Mouse (Mus musculus): ENCODE measurements around the gene Abca17.

The Abca17 gene

DNA sequence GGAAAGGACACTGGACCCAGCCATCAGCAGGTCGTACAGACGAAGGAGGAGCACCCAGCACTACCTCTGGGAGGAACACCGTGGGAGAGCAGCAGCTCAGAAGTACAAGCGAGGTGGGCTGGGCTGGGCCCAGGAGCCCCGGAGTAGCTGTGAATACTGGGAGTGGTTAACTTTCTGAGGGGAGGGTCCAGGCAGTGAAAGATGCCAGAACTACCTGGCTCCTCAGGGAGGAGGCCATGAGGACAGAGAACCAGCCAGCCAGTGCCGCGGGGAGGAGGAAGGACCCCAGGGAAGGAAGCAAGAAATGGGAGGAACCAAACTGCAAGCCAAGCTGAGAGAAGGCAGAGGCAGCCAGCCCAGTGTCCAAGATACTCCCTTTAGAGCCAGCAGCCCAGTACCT, 122.9 kb downstream of the Abca17 start:
- no peak for DNase-seq

DNA sequence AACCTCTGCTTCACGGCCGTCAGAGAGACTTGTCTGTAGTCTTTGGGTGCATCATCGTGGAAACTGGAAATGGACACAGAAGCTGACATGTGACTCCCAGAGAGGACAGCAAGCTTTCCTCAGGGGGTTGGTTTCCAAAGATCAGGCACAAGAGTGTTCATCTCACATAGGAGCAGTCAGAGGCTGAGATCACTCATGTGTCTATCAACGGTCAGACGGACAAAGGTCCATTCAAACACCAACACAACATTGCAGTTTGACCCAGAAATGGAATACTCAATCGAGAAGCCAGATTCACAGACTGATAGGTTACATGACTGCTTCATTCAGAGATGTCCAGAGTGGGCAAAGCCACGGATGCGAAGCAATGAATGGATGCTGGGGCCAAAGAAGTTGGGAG, 124.1 kb downstream of the Abca17 start:
- no peak for DNase-seq

DNA sequence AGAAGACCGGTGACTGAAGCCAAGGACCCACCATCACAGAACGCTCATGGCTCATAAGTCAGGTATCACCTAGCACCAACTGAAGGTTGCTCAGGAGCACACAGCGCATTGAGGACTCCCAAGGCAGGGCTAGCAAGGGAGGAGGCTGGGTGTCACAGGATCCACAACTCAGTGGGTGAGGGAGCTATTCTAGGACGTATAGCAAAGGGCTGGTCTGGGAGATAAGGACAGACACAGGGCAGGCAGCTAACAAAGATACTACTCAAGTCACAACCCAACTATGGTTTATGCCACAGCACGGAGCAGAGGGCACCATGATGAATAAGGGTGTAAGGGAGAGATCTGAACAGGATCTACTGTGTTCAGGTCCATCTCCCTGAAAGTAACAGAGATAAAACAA, 125.0 kb downstream of the Abca17 start:
- DNase-seq = no peak

DNA sequence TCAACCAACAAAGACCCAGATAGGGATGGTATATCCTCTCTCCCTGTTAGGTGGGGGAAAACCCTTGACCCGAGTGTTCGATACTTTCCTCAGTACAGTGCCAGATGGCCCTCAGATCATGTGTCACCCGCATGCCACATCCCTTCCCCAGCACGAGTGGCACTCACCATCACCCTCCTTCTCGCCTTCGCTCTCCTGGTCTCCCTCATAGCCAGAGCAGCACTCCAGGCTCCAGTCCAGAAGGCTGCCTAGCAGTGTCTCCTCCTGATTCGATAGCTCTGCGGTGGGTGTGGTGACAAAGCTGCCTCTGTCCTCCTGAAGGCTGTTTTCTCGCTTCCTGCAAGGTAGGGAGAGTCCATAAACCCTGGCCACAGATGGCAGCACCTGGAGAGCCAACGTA, 126.1 kb downstream of the Abca17 start:
- DNase-seq = no peak

DNA sequence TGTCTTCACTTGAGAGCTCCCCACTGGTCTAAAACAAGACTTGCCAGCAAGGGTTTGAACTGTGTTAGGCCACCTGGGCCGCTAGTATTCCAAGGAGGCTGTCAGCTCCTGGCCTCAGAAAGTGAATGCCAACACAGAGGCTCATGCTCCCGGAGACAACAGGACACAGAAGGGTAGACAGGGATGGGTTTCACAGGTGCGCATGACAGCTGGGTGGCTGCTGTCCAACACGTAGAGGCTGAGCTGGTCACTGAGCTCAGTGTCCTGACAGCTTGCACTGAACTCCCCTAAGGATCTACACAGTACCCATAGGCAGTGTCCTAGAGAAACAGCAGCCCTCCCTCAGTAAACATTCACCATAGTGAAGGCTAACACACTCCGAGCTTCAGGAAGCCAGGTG, 127.4 kb downstream of the Abca17 start:
- DNase-seq = no peak

DNA sequence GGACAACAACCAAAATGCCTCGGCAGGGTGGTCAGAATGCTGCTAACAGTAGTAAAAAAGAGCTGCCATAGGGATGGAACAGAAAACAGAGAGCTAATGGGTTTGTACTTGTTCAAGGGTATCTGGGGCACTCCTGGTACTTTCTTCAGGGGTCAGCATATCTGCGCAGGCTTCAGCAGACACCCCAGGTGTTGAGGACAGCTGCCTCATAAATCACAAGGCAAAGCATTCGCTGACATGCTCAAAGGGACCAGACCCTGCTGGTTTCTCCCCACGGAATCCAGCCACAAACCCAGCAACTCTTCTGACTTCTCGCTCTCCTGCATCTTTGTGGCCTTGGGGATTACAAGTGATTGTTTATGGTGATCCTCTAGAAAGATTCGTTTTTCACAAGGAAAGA, 128.2 kb downstream of the Abca17 start:
- no peak for DNase-seq

DNA sequence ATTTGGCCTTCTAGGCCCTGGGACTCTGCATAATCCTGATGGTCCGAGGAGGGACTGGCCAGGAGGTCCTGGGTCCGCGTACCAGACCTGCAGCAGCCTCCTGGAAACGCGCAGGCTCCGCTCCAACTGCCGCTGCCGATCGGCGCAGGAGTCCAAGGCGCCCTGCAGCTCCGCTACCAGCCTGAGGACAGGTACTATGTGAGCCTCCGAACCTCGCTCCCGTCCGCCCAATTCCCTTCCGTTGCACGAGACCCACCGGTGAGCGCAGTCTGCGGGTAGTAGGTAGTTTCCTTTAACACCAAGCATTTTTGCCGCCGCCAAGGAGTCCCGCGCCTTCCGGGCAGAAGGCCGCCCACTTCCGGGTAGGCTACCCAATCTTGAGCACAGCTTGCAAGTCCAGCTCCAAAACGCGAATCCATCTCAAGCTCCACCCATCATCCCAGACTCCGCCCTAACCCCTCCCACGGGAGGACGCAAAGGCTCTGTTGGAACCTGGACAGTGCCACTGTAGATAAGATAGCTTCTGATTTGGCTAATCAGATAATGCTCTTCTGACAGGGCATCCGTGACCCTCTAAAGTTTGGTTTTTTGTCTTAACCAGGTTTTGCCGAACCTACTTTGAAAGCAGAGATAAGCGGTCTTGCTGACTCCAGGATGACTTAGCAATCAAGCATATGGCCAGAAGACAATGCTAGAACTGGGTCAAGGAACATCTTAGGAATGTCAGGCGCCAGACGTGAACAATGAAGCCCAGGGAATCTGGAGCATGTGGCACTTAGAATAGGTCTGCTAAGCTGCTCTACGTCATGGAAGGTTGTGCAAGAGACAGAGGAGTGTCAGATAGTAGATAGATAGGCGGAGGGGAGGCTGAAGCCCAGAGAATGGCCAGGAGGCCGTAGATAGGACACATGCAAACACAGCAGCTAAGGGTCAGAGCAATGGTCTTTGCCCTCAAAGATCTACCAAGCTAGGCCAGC, 130.1 kb downstream of the Abca17 start, which contains the start of gene Tedc2:
Tedc2 (minus strand) TSS at position 417 of the 977 bp plus-strand sequence.
- DNase-seq = peak; percentile 91 to 94

DNA sequence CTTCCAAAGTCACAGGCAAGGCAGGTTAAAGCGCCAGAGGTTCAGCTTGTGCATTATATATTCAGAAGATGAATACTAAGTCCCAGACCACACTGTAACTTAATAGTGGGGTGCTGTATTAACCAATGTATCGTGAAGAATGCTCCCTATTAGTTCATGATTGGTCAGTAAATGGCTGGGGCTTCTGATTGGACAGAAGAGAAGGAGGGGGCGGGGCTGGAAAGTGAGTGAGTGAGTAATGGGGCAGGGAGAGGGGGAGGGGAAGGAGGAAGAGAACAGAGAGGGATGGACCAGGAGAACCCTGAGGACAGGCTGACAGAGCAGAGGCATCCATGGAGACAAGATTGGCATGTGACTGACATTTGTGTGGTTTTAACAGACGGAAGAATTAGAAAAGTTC, 134.0 kb downstream of the Abca17 start:
- no peak for DNase-seq

Measured in cerebellum, postnatal 25 days (tissue).